Comparison of ENCODE assay signal across 8 mouse cellular contexts in the genomic region with DNA sequence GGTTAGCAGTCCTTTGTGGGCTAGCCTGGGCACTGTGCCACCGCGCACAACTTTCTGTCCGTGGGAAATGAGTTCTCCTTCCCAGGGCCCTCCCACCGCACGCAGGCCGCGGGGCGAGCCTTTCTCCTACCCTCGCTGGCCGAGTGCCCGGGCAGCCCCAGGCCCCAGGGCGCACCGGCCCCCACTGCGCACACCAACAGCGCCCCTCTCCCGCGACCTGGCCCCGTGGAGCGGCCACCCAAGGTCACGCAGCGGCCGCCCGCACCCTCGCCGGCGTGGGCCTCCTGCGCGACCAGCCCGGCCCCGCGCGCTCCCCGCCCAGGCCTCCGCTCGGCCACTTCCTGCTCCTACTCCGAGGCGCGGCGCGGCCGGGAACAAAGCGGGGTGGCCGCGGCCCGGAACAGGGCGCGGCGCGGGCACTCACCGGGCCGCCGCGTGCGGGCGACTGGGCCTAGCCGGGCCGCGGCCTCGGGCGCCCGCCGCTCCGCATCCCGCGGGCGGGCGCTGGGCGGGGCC. TPM values are rescaled to one million over a fixed set of nuclear protein-coding genes. Genes with fewer than 3 reads are reported as not detected.
DNase-seq lines count a peak whose midpoint lies in the region; ATAC-seq and TF ChIP-seq lines count a peak whose summit lies in the region.

No protein-coding gene starts in this region.

- no peaks in the 10 kb centered on the region for H3K27me3 ChIP-seq in C2C12 (ENCODE audit: control insufficient read depth, insufficient read depth, insufficient read length)
- H3K27me3 ChIP-seq in limb, embryonic 10.5 days (ENCODE audit: low read depth, poor library complexity, severe bottlenecking): peaks cover 26% of the 10 kb centered on the region
- H3K27me3 ChIP-seq in midbrain, embryonic 12.5 days: peaks cover 27% of the 10 kb centered on the region

- peaks cover 60% of the 10 kb centered on the region for H3K4me1 ChIP-seq in limb, embryonic 10.5 days
- H3K4me1 ChIP-seq in midbrain, embryonic 12.5 days: peaks cover 52% of the 10 kb centered on the region

- peaks cover 43% of the 10 kb centered on the region for H3K79me3 ChIP-seq in C2C12 (ENCODE audit: low read depth)

- H3K36me3 ChIP-seq in C2C12 (ENCODE audit: control insufficient read depth, insufficient read depth): peaks cover 33% of the 10 kb centered on the region
- peaks cover 38% of the 10 kb centered on the region for H3K36me3 ChIP-seq in limb, embryonic 10.5 days
- peaks cover 28% of the 10 kb centered on the region for H3K36me3 ChIP-seq in midbrain, embryonic 12.5 days

- peak overlapping the region; percentile 88 for H3K4me2 ChIP-seq in midbrain, embryonic 12.5 days (replicated peaks)

- intact Hi-C loops in heart, postnatal 10 days (cut with DNase I): loop anchor here (1.0 kb wide), 1 partner anchor 20 kb away; no protein-coding TSS in a partner anchor

- no peaks in the 10 kb centered on the region for H3K9me3 ChIP-seq in limb, embryonic 10.5 days (replicated peaks)
- H3K9me3 ChIP-seq in midbrain, embryonic 12.5 days: no peaks in the 10 kb centered on the region

- peak overlapping the region; percentile 72 for H3K4me3 ChIP-seq in C2C12 (ENCODE audit: insufficient read depth, poor library complexity, severe bottlenecking)
- H3K4me3 ChIP-seq in limb, embryonic 10.5 days: peak overlapping the region; percentile 97
- peak overlapping the region; percentile 98 for H3K4me3 ChIP-seq in midbrain, embryonic 12.5 days

- H3K79me2 ChIP-seq in C2C12 (ENCODE audit: control insufficient read depth, insufficient read depth): peaks cover 53% of the 10 kb centered on the region

- peak; percentile 62 for DNase-seq in cerebellum, adult 11 months
- DNase-seq in cerebellum, postnatal 4 days (ENCODE audit: low spot score in 2 of 2): no peak
- DNase-seq in cerebellum, postnatal 25 days: peak; percentile 65 to 71
- DNase-seq in heart, postnatal 10 days: peak; percentile 60 to 72
- peak; percentile 64 for DNase-seq in limb, embryonic 10.5 days (ENCODE audit: low spot score)
- DNase-seq in thymus, postnatal 14 days: peak; percentile 59

- ATAC-seq in midbrain, embryonic 12.5 days (ENCODE audit: low FRiP score, low read depth): peak; percentile 20

- H3K27ac ChIP-seq in limb, embryonic 10.5 days: peak overlapping the region; percentile 99
- H3K27ac ChIP-seq in midbrain, embryonic 12.5 days (replicated peaks): peak overlapping the region; percentile 96

- peak overlapping the region; percentile 100 for H3K9ac ChIP-seq in midbrain, embryonic 12.5 days (replicated peaks)

- peak overlapping the region; percentile 76 for H3ac ChIP-seq in C2C12 (ENCODE audit: control insufficient read depth, insufficient read length, low read depth)

- TF ChIP-seq CTCF in C2C12 (IDR thresholded peaks at IDR 0.05; ENCODE audit: control insufficient read depth, insufficient read depth, insufficient read length): no peak

- WGBS in limb, embryonic 10.5 days: 5% methylated on average over 57 of the region's 68 CpGs
- under 1% methylated on average over 45 of the region's 68 CpGs for WGBS in midbrain, embryonic 12.5 days

TF ChIP-seq in C2C12, 6 proteins besides CTCF, POLR2A, EP300 and RAD21:
- TF ChIP-seq FOSL1 (IDR thresholded peaks at IDR 0.05; ENCODE audit: insufficient read depth, low read length, poor library complexity, severe bottlenecking) (no peak), MYOD1 (IDR thresholded peaks at IDR 0.05; ENCODE audit: control insufficient read depth, insufficient read length, low read depth) (no peak), MAX (IDR thresholded peaks at IDR 0.05) (no peak), MYOG (IDR thresholded peaks at IDR 0.05; ENCODE audit: control insufficient read depth, extremely low read depth, insufficient read length) (no peak), USF1 (IDR thresholded peaks at IDR 0.05; ENCODE audit: low read depth) (no peak), CEBPB (IDR thresholded peaks at IDR 0.05; ENCODE audit: low read depth) (no peak)
TF ChIP-seq in C2C12: peak in this region for 0.

RNA-seq across cellular contexts. Expression of a gene that starts 1.1 kb away (rescaled TPM):
- polyA plus RNA-seq in C2C12 (2012; fragmentation: generic; extraction: Trizol): 297 TPM
- 100 to 1,000 TPM; 346 to 355 TPM for total RNA-seq in heart, postnatal 10 days (2021)
- 59.3 and 82.8 TPM in 2 replicates for polyA plus RNA-seq in limb, embryonic 10.5 days (2016; fragmentation: Nextera tagmentation; extraction: Ambion mirVana)
- 74.7 and 80.0 TPM in 2 replicates for polyA plus RNA-seq in midbrain, embryonic 12.5 days (2016; fragmentation: Nextera tagmentation; extraction: Ambion mirVana)

RNA-seq across cellular contexts. Expression of a gene that starts 5.0 kb away (rescaled TPM):
- 4.2 TPM for polyA plus RNA-seq in C2C12 (2012; fragmentation: generic; extraction: Trizol)
- 1 to 10 TPM; 7.7 to 8.5 TPM for total RNA-seq in heart, postnatal 10 days (2021)
- polyA plus RNA-seq in limb, embryonic 10.5 days (2016; fragmentation: Nextera tagmentation; extraction: Ambion mirVana): 1.4 and 2.7 TPM in 2 replicates
- 5.2 and 7.3 TPM in 2 replicates for polyA plus RNA-seq in midbrain, embryonic 12.5 days (2016; fragmentation: Nextera tagmentation; extraction: Ambion mirVana)

RNA-seq across cellular contexts. Expression of a gene that starts 29.2 kb away (rescaled TPM):
- polyA plus RNA-seq in C2C12 (2012; fragmentation: generic; extraction: Trizol): 164 TPM
- total RNA-seq in heart, postnatal 10 days (2021): 10 to 100 TPM; 26.4 to 31.4 TPM
- polyA plus RNA-seq in limb, embryonic 10.5 days (2016; fragmentation: Nextera tagmentation; extraction: Ambion mirVana): 359 and 361 TPM in 2 replicates
- polyA plus RNA-seq in midbrain, embryonic 12.5 days (2016; fragmentation: Nextera tagmentation; extraction: Ambion mirVana): 133 and 150 TPM in 2 replicates

RNA-seq across cellular contexts. Expression of a gene that starts 46.6 kb away (rescaled TPM):
- polyA plus RNA-seq in C2C12 (2012; fragmentation: generic; extraction: Trizol): 33.3 TPM
- 10 to 100 TPM; 11.3 to 11.9 TPM for total RNA-seq in heart, postnatal 10 days (2021)
- polyA plus RNA-seq in limb, embryonic 10.5 days (2016; fragmentation: Nextera tagmentation; extraction: Ambion mirVana): 6.7 and 12.3 TPM in 2 replicates
- 15.0 and 16.8 TPM in 2 replicates for polyA plus RNA-seq in midbrain, embryonic 12.5 days (2016; fragmentation: Nextera tagmentation; extraction: Ambion mirVana)

RNA-seq across cellular contexts. Expression of a gene that starts 53.8 kb away (rescaled TPM):
- polyA plus RNA-seq in C2C12 (2012; fragmentation: generic; extraction: Trizol): 10.1 TPM
- total RNA-seq in heart, postnatal 10 days (2021): 100 to 1,000 TPM; 129 to 136 TPM
- polyA plus RNA-seq in limb, embryonic 10.5 days (2016; fragmentation: Nextera tagmentation; extraction: Ambion mirVana): 1.9 and 3.0 TPM in 2 replicates
- polyA plus RNA-seq in midbrain, embryonic 12.5 days (2016; fragmentation: Nextera tagmentation; extraction: Ambion mirVana): 1.5 and 1.9 TPM in 2 replicates

Comparison
In these comparisons a context has a peak if more than half of its experiments do, and no peak if none do; other contexts are left out.
1. DNase-seq: peak in cerebellum, adult 11 months (single experiment), cerebellum, postnatal 25 days (2 of 2), heart, postnatal 10 days (2 of 2), limb, embryonic 10.5 days (single experiment) and thymus, postnatal 14 days (single experiment); none in cerebellum, postnatal 4 days (0 of 2).
2. Peak in every context shown above with its lines, with median percentiles within 50 percentile points of each other: H3K4me3 ChIP-seq.